Mouse (Mus musculus) C2C12 (cell line): ENCODE measurements around the gene Fam71b.

Experiments
- CEBPB ChIP-seq: IDR thresholded peaks from one replicate; pipeline ENCODE4 v1.6.1; 2011; ENCODE audit warnings: low read depth, mild to moderate bottlenecking, control low read depth, moderate library complexity
- CTCF ChIP-seq: IDR thresholded peaks from one replicate; pipeline ENCODE4 v1.5.1; 2011; ENCODE audit not compliant: control insufficient read depth, insufficient read depth, insufficient read length
- MAX ChIP-seq: IDR thresholded peaks from one replicate; pipeline ENCODE4 v1.6.1; 2011; ENCODE audit warnings: mild to moderate bottlenecking, control low read depth
- USF1 ChIP-seq: IDR thresholded peaks from one replicate; pipeline ENCODE4 v1.6.1; 2011; ENCODE audit warnings: low read depth, mild to moderate bottlenecking, control low read depth, moderate library complexity

- TF ChIP-seq USF1 (no peak), CTCF (no peak), CEBPB (no peak), MAX (no peak)
Observed at GRCm38 (mm10) chr11:46389336-46390117, 6.8 kb upstream of the Fam71b start, which contains the start of gene Itk.
